Mouse (Mus musculus): ENCODE results near the gene Zfx. TPM values are rescaled to one million over a fixed set of nuclear protein-coding genes. Genes with fewer than 3 reads are reported as not detected.

The Zfx gene
- 28.1 and 32.8 TPM in 2 replicates for polyA plus RNA-seq (2015; fragmentation: Nextera tagmentation; extraction: Ambion mirVana)

- peaks cover 26% of the 10 kb centered on the region; the same call in 1 of the 2 replicates for H3K27me3 ChIP-seq (replicated peaks; ENCODE audit: control insufficient read depth, insufficient read depth, low read length)
- peak; percentile 81 for ATAC-seq
- WGBS: 32% methylated on average over 47 of the region's 82 CpGs
- H3K4me2 ChIP-seq (ENCODE audit: low read length): peak within 1 kb of the TSS; percentile 47
- no peaks in the 10 kb centered on the region for H3K36me3 ChIP-seq (ENCODE audit: control insufficient read depth, insufficient read depth)
- peak within 1 kb of the TSS; percentile 60 for H3K4me3 ChIP-seq (replicated peaks; ENCODE audit: low read length)
- peak within 1 kb of the TSS; percentile 99 for H3K27ac ChIP-seq (ENCODE audit: low read length)
- H3K4me1 ChIP-seq (replicated peaks; ENCODE audit: control insufficient read depth, insufficient read depth, low read length): peaks cover 5% of the 10 kb centered on the region
- peak within 1 kb of the TSS; percentile 89 for H3K9ac ChIP-seq (replicated peaks; ENCODE audit: low read depth, low read length)
- H3K9me3 ChIP-seq (ENCODE audit: control insufficient read depth, low read length): no peaks in the 10 kb centered on the region
These were observed at the start of gene Zfx for GRCm38 (mm10) chrX:94123059-94123839. TSS of gene Zfx (minus strand) at chrX:94123702.

- WGBS: 81% methylated on average over 6 of the region's 6 CpGs
- Histone ChIP-seq H3K36me3 (ENCODE audit: control insufficient read depth, insufficient read depth) (no peaks in the 10 kb centered on the region), H3K27me3 (replicated peaks; ENCODE audit: control insufficient read depth, insufficient read depth, low read length) (peaks cover 22% of the 10 kb centered on the region), H3K4me1 (replicated peaks; ENCODE audit: control insufficient read depth, insufficient read depth, low read length) (no peaks in the 10 kb centered on the region), H3K4me3 (replicated peaks; ENCODE audit: low read length) (no peak overlapping the region), H3K9me3 (ENCODE audit: control insufficient read depth, low read length) (no peaks in the 10 kb centered on the region), H3K9ac (replicated peaks; ENCODE audit: low read depth, low read length) (no peak overlapping the region), H3K27ac (ENCODE audit: low read length) (no peak overlapping the region), H3K4me2 (ENCODE audit: low read length) (no peak overlapping the region)
- ATAC-seq: no peak
These were observed 45.8 kb upstream of the Zfx start for GRCm38 (mm10) chrX:94169348-94169747.

DNA sequence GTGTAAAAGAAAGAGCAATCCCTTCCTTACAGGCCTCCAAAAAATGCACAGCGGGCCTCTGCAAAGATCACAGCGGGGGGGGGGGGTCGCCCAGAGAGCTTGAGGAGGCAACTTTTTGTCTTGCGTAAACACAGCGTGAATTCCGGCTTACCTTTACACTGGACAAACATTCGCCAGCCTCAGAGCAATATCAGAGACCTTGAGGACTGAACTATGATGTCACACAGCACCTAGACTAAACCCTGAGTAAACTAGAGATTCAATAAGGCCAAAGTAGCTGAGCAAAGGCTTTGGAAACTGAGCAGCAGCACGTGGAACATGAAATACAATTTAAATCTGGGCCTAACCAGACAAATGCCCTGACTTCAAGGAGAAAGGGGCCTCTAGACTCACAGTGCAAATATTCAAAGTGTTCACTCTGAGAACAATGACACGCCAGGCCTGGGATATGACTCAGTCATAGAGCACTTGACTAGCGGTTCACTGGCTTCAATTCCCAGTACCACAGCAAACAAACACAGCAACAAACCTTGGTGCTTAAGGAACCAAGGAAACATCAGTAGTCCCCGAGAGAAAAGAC is 28.8 kb upstream of the Zfx start:
- no peak for ATAC-seq
- Histone ChIP-seq H3K27ac (ENCODE audit: low read length) (no peak overlapping the region), H3K4me3 (replicated peaks; ENCODE audit: low read length) (no peak overlapping the region), H3K4me2 (ENCODE audit: low read length) (no peak overlapping the region), H3K9ac (replicated peaks; ENCODE audit: low read depth, low read length) (no peak overlapping the region), H3K27me3 (replicated peaks; ENCODE audit: control insufficient read depth, insufficient read depth, low read length) (peaks cover 30% of the 10 kb centered on the region), H3K4me1 (replicated peaks; ENCODE audit: control insufficient read depth, insufficient read depth, low read length) (no peaks in the 10 kb centered on the region), H3K9me3 (ENCODE audit: control insufficient read depth, low read length) (no peaks in the 10 kb centered on the region), H3K36me3 (ENCODE audit: control insufficient read depth, insufficient read depth) (no peaks in the 10 kb centered on the region)
- 22% methylated on average over 11 of the region's 11 CpGs for WGBS

GRCm38 (mm10) chrX:94150471-94150870 is 27.0 kb upstream of the Zfx start:
- Histone ChIP-seq H3K9ac (replicated peaks; ENCODE audit: low read depth, low read length) (no peak overlapping the region), H3K4me2 (ENCODE audit: low read length) (no peak overlapping the region), H3K27me3 (replicated peaks; ENCODE audit: control insufficient read depth, insufficient read depth, low read length) (peaks cover 35% of the 10 kb centered on the region), H3K4me3 (replicated peaks; ENCODE audit: low read length) (no peak overlapping the region), H3K9me3 (ENCODE audit: control insufficient read depth, low read length) (no peaks in the 10 kb centered on the region), H3K36me3 (ENCODE audit: control insufficient read depth, insufficient read depth) (no peaks in the 10 kb centered on the region), H3K27ac (ENCODE audit: low read length) (no peak overlapping the region), H3K4me1 (replicated peaks; ENCODE audit: control insufficient read depth, insufficient read depth, low read length) (no peaks in the 10 kb centered on the region)
- 77% methylated on average over 19 of the region's 19 CpGs for WGBS
- no peak for ATAC-seq

GRCm38 (mm10) chrX:94142004-94142771 is 18.7 kb upstream of the Zfx start:
- WGBS: 79% methylated on average over 7 of the region's 7 CpGs
- no peak for ATAC-seq

DNA sequence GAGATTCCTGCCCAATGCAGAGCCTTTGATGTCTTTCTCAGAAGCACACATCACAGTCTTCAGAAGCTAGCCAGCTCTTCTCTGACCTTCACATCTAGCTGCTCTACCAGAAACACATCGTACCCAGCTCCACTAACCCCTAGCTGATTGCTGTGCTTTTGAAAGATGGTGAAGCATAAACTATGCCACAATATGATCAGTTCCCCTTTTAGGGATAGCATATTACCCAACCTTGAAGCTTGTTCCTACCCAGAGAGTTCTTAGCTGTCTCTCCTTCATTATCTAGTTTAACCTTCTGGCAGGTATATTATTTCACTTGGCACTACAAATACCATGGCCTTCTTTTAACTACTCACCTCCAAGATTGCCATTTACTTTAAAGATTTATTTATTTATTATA is 16.6 kb upstream of the Zfx start:
- no peak overlapping the region for H3K9ac ChIP-seq (replicated peaks; ENCODE audit: low read depth, low read length)
- H3K27ac ChIP-seq (ENCODE audit: low read length): no peak overlapping the region
- no peaks in the 10 kb centered on the region for H3K4me1 ChIP-seq (replicated peaks; ENCODE audit: control insufficient read depth, insufficient read depth, low read length)
- H3K36me3 ChIP-seq (ENCODE audit: control insufficient read depth, insufficient read depth): no peaks in the 10 kb centered on the region
- no peak overlapping the region for H3K4me3 ChIP-seq (replicated peaks; ENCODE audit: low read length)
- no peak for ATAC-seq
- H3K4me2 ChIP-seq (ENCODE audit: low read length): no peak overlapping the region
- peaks cover 20% of the 10 kb centered on the region for H3K27me3 ChIP-seq (replicated peaks; ENCODE audit: control insufficient read depth, insufficient read depth, low read length)
- WGBS: 91% methylated on average over 1 of the region's 1 CpGs
- no peaks in the 10 kb centered on the region for H3K9me3 ChIP-seq (ENCODE audit: control insufficient read depth, low read length)

More at GRCm38 (mm10) chrX:94142004-94142771, 18.7 kb upstream of the Zfx start:
- Histone ChIP-seq H3K9me3 (ENCODE audit: control insufficient read depth, low read length) (no peaks in the 10 kb centered on the region), H3K4me1 (replicated peaks; ENCODE audit: control insufficient read depth, insufficient read depth, low read length) (no peaks in the 10 kb centered on the region), H3K4me3 (replicated peaks; ENCODE audit: low read length) (no peak overlapping the region), H3K27ac (ENCODE audit: low read length) (no peak overlapping the region), H3K9ac (replicated peaks; ENCODE audit: low read depth, low read length) (no peak overlapping the region), H3K36me3 (ENCODE audit: control insufficient read depth, insufficient read depth) (no peaks in the 10 kb centered on the region), H3K27me3 (replicated peaks; ENCODE audit: control insufficient read depth, insufficient read depth, low read length) (peaks cover 20% of the 10 kb centered on the region), H3K4me2 (ENCODE audit: low read length) (no peak overlapping the region)

DNA sequence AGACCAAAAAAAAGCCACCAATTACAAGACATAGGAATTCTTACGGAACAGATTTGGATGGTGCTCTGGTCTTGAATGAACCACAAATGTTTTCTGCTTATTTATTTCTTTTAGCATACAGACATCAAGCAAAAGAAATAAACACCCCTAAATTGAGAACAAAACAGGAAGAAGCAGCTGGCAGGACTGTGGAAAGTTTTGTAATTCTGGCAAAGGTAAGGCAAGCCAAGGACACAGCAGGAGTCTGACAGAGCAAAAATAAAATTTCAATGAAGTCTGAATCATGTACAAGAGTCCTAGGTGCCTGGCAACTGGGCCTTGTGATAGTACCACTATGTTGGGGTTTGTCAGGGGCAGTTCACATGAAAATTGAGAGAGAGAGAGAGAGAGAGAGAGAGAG is 14.8 kb upstream of the Zfx start:
- Histone ChIP-seq H3K4me3 (replicated peaks; ENCODE audit: low read length) (no peak overlapping the region), H3K9me3 (ENCODE audit: control insufficient read depth, low read length) (no peaks in the 10 kb centered on the region), H3K36me3 (ENCODE audit: control insufficient read depth, insufficient read depth) (no peaks in the 10 kb centered on the region), H3K4me2 (ENCODE audit: low read length) (no peak overlapping the region), H3K27me3 (replicated peaks; ENCODE audit: control insufficient read depth, insufficient read depth, low read length) (peaks cover 24% of the 10 kb centered on the region), H3K27ac (ENCODE audit: low read length) (no peak overlapping the region), H3K4me1 (replicated peaks; ENCODE audit: control insufficient read depth, insufficient read depth, low read length) (no peaks in the 10 kb centered on the region), H3K9ac (replicated peaks; ENCODE audit: low read depth, low read length) (no peak overlapping the region)
- WGBS: 89% methylated on average over 1 of the region's 1 CpGs
- ATAC-seq: no peak

DNA sequence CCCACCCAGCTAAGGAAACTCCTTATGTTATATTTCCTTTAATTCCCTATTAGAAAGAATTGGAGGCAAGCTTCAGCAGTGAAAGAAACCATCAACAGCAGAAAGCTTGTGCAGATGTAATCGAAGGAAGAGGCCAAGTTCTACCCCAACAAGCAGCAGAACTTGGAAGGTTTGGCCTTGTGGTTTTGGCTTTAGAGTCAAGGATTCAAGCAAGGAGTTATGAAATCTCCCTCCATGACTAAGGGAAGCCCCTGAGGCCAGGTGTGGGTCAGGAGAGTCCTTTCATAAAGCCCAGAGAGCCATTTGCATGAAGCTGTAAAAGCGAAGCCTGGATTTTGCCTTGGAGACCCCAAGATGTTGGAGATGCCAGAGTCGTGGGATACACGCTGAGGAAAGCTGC is 11.6 kb upstream of the Zfx start:
- Histone ChIP-seq H3K9me3 (ENCODE audit: control insufficient read depth, low read length) (no peaks in the 10 kb centered on the region), H3K4me2 (ENCODE audit: low read length) (no peak overlapping the region), H3K27me3 (replicated peaks; ENCODE audit: control insufficient read depth, insufficient read depth, low read length) (peaks cover 26% of the 10 kb centered on the region), H3K36me3 (ENCODE audit: control insufficient read depth, insufficient read depth) (no peaks in the 10 kb centered on the region), H3K27ac (ENCODE audit: low read length) (no peak overlapping the region), H3K4me1 (replicated peaks; ENCODE audit: control insufficient read depth, insufficient read depth, low read length) (no peaks in the 10 kb centered on the region), H3K9ac (replicated peaks; ENCODE audit: low read depth, low read length) (no peak overlapping the region), H3K4me3 (replicated peaks; ENCODE audit: low read length) (no peak overlapping the region)
- no peak for ATAC-seq
- WGBS: 70% methylated on average over 4 of the region's 4 CpGs

DNA sequence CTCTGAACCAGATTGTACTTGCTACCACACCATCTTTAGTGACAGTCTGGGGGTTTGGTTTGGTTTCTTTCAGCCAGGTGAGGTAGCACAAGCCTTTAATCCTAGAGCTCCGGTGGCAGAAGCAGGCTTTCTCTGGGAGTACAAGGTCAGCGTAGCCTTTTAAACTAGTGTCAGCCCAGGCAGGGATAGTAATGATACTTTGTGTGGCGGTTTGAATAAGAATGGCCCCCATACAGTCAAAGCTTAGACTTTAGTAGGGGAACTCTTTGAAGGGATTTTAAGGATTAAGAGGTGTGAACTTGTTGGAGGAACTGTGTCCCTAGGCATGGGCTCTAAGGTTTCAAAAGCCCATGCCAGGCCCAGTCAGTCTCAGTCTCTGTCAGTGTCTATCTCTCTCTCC is 10.0 kb upstream of the Zfx start:
- Histone ChIP-seq H3K27ac (ENCODE audit: low read length) (no peak overlapping the region), H3K4me1 (replicated peaks; ENCODE audit: control insufficient read depth, insufficient read depth, low read length) (no peaks in the 10 kb centered on the region), H3K36me3 (ENCODE audit: control insufficient read depth, insufficient read depth) (no peaks in the 10 kb centered on the region), H3K4me3 (replicated peaks; ENCODE audit: low read length) (no peak overlapping the region), H3K9ac (replicated peaks; ENCODE audit: low read depth, low read length) (no peak overlapping the region), H3K9me3 (ENCODE audit: control insufficient read depth, low read length) (no peaks in the 10 kb centered on the region), H3K27me3 (replicated peaks; ENCODE audit: control insufficient read depth, insufficient read depth, low read length) (peaks cover 26% of the 10 kb centered on the region), H3K4me2 (ENCODE audit: low read length) (no peak overlapping the region)
- 32% methylated on average over 3 of the region's 3 CpGs for WGBS
- ATAC-seq: no peak

All from forebrain, embryonic 16.5 days (tissue).